Mouse (Mus musculus) embryonic facial prominence, embryonic 13.5 days (tissue): ENCODE measurements around the gene Cish. TPM values are rescaled to one million over a fixed set of nuclear protein-coding genes. Genes with fewer than 3 reads are reported as not detected.

Source experiments
- ATAC-seq: fragments of 200-750 bp; cut with Nextera tagmentation; 2 replicates; pipeline ENCODE4 v1.8.0; 2017; ENCODE audit warnings: low read depth; ENCODE audit not compliant: insufficient number of reproducible peaks, insufficient read depth, low FRiP score, low TSS enrichment
- H3K27ac ChIP-seq: fragments of 300-500 bp; sonication (generic); 2 replicates; pipeline ENCODE4 v1.5.1; 2015; ENCODE audit warnings: moderate library complexity, mild to moderate bottlenecking, inconsistent platforms
- H3K27me3 ChIP-seq: fragments of 300-500 bp; sonication (generic); 2 replicates; pipeline ENCODE4 v1.6.1; 2015; ENCODE audit warnings: mild to moderate bottlenecking, inconsistent platforms
- H3K36me3 ChIP-seq: fragments of 300-500 bp; sonication (generic); 2 replicates; pipeline ENCODE4 v1.6.1; 2015; ENCODE audit warnings: mild to moderate bottlenecking, inconsistent platforms
- H3K4me1 ChIP-seq: fragments of 300-500 bp; sonication (generic); 2 replicates; pipeline ENCODE4 v1.6.1; 2015; ENCODE audit warnings: inconsistent platforms
- H3K4me2 ChIP-seq: fragments of 300-500 bp; sonication (generic); 2 replicates; pipeline ENCODE4 v1.6.1; 2015; ENCODE audit warnings: moderate library complexity, mild to moderate bottlenecking, inconsistent platforms
- H3K4me3 ChIP-seq: fragments of 300-500 bp; sonication (generic); 2 replicates; pipeline ENCODE4 v1.5.1; 2015; ENCODE audit warnings: mild to moderate bottlenecking, inconsistent platforms
- H3K9ac ChIP-seq: fragments of 300-500 bp; sonication (generic); 2 replicates; pipeline ENCODE4 v1.6.1; 2015; ENCODE audit warnings: mild to moderate bottlenecking, inconsistent platforms
- H3K9me3 ChIP-seq: fragments of 300-500 bp; sonication (generic); 2 replicates; pipeline ENCODE4 v1.6.1; 2016; ENCODE audit warnings: inconsistent platforms
- WGBS: fragments of 180-500 bp; shearing (Covaris S2); methylation state at CpG from one replicate; pipeline ENCODE4 v1.1.7; 2015; ENCODE audit warnings: mixed read lengths; 5-methylcytosine and 5-hydroxymethylcytosine counted together
- polyA plus RNA-seq: library from polyadenylated mRNA; unstranded; fragments of >200 nt; fragmentation: Nextera tagmentation; extraction: Ambion mirVana; gene quantifications from 2 replicates; pipeline ENCODE4 v1.2.1, GENCODE M21; 2015

The Cish gene
- polyA plus RNA-seq, result 9.3 and 12.4 TPM in 2 replicates

DNA sequence AAGGTAGTCTGAATTCAATTTTAAA is at the start of gene Cish:
Cish (plus strand) TSS at position 11 of the 25 bp plus-strand sequence.
- Histone ChIP-seq H3K4me2 (peak within 1 kb of the TSS; percentile 90), H3K4me1 (peaks cover 28% of the 10 kb centered on the region), H3K9me3 (no peaks in the 10 kb centered on the region), H3K27me3 (peaks cover 12% of the 10 kb centered on the region), H3K36me3 (peaks cover 9% of the 10 kb centered on the region), H3K9ac (peak within 1 kb of the TSS; percentile 85), H3K27ac (peak within 1 kb of the TSS; percentile 78), H3K4me3 (peak within 1 kb of the TSS; percentile 74)
- ATAC-seq, result no peak

DNA sequence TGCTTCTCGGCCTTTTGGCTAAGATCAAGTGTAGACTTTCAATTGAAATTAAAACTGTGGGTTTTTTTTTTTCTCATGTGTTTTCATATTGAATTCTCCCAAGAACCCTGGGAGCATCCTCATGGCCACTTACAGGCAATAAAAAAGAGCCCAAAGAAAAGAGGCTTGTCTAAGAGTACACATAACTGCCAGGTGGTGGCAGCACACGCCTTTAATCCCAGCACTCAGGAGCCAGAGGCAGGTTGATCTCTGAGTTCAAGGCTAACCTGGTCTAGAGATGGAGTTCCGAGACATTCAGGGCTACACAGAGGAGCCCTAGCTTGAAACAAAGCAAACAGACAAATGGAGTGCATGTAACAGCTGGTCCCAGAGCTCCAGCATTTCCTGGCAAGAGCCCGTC is 49.7 kb upstream of the Cish start:
- 64% methylated on average over 4 of the region's 4 CpGs for WGBS
- ATAC-seq, result no peak

DNA sequence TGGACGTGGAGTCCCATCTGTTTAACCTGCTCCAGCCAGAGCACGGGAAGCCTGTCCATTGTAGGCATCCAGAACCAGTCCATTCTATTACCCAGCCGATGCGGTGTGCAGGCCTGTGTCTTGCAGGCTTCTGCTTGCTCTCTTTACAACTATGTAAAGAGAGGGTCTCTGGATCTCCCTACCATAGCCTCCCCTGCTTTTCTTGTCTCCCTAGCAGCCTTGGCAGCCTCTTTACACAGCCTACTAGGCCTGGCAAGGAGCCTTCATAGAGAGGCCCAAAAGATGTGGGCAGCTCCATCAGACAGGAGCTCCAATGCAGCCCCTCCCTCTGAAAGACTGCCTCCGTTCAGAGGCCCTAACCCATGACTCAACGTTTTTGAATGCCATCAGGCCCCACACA is 46.7 kb upstream of the Cish start:
- no peaks in the 10 kb centered on the region for H3K9me3 ChIP-seq
- 72% methylated on average over 6 of the region's 6 CpGs for WGBS
- no peaks in the 10 kb centered on the region for H3K36me3 ChIP-seq
- H3K27me3 ChIP-seq, result no peaks in the 10 kb centered on the region
- H3K9ac ChIP-seq, result no peak overlapping the region
- H3K27ac ChIP-seq, result no peak overlapping the region
- H3K4me1 ChIP-seq, result 0 out of 2 replicates have a peak, but pooled peaks cover 3% of the 10 kb centered on the region
- no peak for ATAC-seq
- H3K4me3 ChIP-seq, result no peak overlapping the region
- H3K4me2 ChIP-seq, result no peak overlapping the region

More for the DNA sequence above, 49.7 kb upstream of the Cish start:
- H3K4me1 ChIP-seq, result no peaks in the 10 kb centered on the region
- H3K4me3 ChIP-seq, result no peak overlapping the region
- H3K4me2 ChIP-seq, result no peak overlapping the region
- H3K9me3 ChIP-seq, result no peaks in the 10 kb centered on the region
- H3K27me3 ChIP-seq, result no peaks in the 10 kb centered on the region
- no peak overlapping the region for H3K9ac ChIP-seq
- no peak overlapping the region for H3K27ac ChIP-seq
- no peaks in the 10 kb centered on the region for H3K36me3 ChIP-seq

DNA sequence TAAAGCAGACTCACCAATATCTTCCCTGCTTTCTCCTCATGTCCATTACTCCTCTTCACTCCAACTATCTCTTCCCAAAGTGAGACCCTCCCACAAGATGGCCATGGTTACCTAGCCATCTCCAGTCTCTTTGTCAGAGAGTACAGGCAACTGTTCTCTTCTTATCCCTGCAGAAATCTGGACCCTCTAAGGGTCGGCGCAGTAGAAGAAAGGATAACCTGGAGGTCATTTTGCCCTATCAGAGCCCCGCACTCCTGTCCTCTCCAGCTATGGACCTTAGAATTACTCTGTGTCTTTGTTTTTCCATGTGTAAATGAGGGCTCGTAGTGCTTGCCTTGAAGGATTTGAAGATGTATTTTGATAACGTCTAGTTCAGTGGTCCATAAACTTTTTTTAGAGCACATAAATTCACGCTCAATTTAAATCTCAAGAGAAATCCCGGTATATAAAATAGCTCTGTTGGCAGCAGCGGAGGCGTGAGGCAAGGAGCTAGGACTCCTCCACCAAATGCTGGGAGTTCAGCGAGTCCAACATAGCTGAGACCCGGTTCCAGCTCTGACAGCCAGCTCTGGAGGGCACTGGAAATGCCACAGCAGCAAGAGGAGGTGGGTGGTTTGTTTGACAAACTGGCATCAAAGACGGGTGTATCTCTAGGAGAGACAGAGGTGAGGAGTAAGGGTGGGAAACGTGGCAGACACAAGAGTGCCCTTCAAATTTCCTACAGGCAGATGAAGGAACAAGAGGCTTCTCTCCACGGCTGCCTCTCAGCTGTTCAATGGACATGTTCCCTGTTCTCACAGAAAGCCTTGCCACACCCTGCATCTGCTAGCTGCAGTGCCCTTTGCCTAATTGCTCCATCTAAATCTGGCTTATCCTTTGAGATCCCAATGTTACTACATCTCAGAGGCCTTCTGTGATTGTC is 45.1 kb upstream of the Cish start:
- 80% methylated on average over 14 of the region's 14 CpGs for WGBS

DNA sequence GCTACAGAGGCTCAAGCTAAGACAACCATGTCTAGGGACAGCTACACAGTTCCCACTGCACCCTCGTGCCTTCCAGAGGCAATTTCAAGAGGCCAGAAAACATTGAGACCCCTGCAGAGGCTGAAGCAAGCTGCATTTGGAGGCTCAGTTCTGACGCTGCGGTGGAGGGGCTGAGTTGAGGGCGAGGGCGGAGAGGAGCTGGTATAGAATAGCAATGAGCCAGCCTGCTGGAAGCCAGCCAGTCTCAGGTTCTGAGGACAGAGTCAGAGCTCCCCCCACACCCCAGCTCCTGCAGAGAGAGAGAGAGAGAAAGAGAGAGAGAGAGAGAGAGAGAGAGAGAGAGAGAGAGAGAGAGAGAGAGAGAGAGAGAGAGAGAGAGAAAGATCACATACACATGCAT is 43.7 kb upstream of the Cish start:
- 18% methylated on average over 5 of the region's 5 CpGs for WGBS
- H3K9me3 ChIP-seq, result no peaks in the 10 kb centered on the region
- H3K9ac ChIP-seq, result no peak overlapping the region
- no peak for ATAC-seq
- H3K27ac ChIP-seq, result no peak overlapping the region
- no peaks in the 10 kb centered on the region for H3K27me3 ChIP-seq
- no peaks in the 10 kb centered on the region for H3K36me3 ChIP-seq
- no peak overlapping the region for H3K4me2 ChIP-seq
- 0 out of 2 replicates have a peak, but pooled peaks cover 9% of the 10 kb centered on the region for H3K4me1 ChIP-seq
- no peak overlapping the region for H3K4me3 ChIP-seq

More for the DNA sequence above, 45.1 kb upstream of the Cish start:
- H3K9me3 ChIP-seq, result no peaks in the 10 kb centered on the region
- H3K36me3 ChIP-seq, result no peaks in the 10 kb centered on the region
- H3K27ac ChIP-seq, result no peak overlapping the region
- H3K4me1 ChIP-seq, result 0 out of 2 replicates have a peak, but pooled peaks cover 9% of the 10 kb centered on the region
- no peak overlapping the region for H3K4me3 ChIP-seq
- no peaks in the 10 kb centered on the region for H3K27me3 ChIP-seq
- no peak for ATAC-seq
- no peak overlapping the region for H3K9ac ChIP-seq
- H3K4me2 ChIP-seq, result no peak overlapping the region

DNA sequence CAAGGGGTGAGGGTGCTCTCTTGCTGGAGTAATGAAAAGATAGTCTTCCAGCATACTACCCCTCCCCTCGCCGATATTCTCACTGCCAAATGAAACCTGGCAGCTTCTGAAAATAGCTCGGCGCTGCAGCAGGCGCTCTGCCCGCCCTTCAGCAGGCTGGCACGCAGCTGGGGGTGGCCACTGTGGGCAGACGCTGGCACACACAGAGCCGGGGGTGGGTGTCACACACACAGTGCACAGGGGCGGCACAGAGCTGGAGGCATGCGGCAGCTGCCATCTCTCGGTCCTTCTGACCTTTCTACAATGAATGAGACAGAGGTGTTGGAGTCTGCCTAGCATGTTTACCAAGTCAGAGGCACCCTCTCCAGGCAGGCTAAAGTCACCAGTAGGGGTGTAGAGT is 41.4 kb upstream of the Cish start:
- H3K36me3 ChIP-seq, result no peaks in the 10 kb centered on the region
- H3K4me1 ChIP-seq, result 0 out of 2 replicates have a peak, but pooled peaks cover 9% of the 10 kb centered on the region
- no peaks in the 10 kb centered on the region for H3K27me3 ChIP-seq
- no peak overlapping the region for H3K27ac ChIP-seq
- WGBS, result 80% methylated on average over 12 of the region's 12 CpGs
- H3K9me3 ChIP-seq, result no peaks in the 10 kb centered on the region
- no peak overlapping the region for H3K4me3 ChIP-seq
- H3K9ac ChIP-seq, result no peak overlapping the region
- no peak overlapping the region for H3K4me2 ChIP-seq
- no peak for ATAC-seq

DNA sequence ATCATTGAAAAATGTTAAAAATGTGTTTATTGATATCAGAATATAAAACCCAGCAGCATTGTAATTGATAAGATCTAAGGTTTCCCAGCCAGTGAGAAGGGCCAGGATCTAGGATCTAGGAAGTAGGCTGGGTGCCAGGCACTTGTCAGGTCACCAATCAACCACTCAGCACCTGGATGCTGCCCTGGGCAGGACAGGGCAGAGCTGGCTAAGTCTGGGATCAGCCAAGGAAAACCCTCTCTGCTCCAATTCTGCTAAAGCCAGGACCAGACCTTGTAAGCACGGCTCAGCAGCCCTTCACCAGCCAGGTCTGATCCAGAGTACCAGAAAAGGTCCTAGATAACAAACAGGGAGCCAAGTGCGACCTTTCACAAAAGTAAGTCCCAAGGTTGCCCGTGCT is 40.9 kb upstream of the Cish start:
- H3K9me3 ChIP-seq, result no peaks in the 10 kb centered on the region
- H3K36me3 ChIP-seq, result no peaks in the 10 kb centered on the region
- H3K9ac ChIP-seq, result no peak overlapping the region
- ATAC-seq, result no peak
- no peak overlapping the region for H3K4me2 ChIP-seq
- H3K27me3 ChIP-seq, result no peaks in the 10 kb centered on the region
- no peak overlapping the region for H3K4me3 ChIP-seq
- H3K4me1 ChIP-seq, result 0 out of 2 replicates have a peak, but pooled peaks cover 9% of the 10 kb centered on the region
- H3K27ac ChIP-seq, result no peak overlapping the region
- 89% methylated on average over 3 of the region's 3 CpGs for WGBS

DNA sequence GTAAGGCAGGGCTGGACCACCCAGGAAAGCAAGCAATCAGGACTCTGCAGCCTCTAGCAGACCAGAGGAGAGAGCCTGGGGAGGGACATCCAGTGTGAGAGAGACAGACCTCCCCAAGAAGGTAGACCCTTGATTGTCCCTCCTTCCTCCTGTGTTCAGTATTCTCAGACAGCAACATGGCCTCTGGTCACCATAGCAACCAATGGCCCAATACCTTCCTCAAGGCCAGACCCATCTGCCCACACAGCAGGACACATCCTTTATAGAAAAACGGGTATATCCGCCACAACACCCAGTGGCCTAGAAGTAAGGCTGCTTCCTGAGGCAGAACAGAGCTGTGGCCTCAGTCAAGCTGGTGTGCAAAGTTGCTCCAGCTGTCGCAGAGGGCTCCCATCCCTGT is 40.2 kb upstream of the Cish start:
- 57% methylated on average over 3 of the region's 3 CpGs for WGBS
- H3K9ac ChIP-seq, result no peak overlapping the region
- no peak for ATAC-seq
- H3K4me2 ChIP-seq, result no peak overlapping the region
- H3K4me1 ChIP-seq, result 0 out of 2 replicates have a peak, but pooled peaks cover 9% of the 10 kb centered on the region
- H3K36me3 ChIP-seq, result no peaks in the 10 kb centered on the region
- no peaks in the 10 kb centered on the region for H3K9me3 ChIP-seq
- H3K27ac ChIP-seq, result no peak overlapping the region
- H3K4me3 ChIP-seq, result no peak overlapping the region
- H3K27me3 ChIP-seq, result no peaks in the 10 kb centered on the region

DNA sequence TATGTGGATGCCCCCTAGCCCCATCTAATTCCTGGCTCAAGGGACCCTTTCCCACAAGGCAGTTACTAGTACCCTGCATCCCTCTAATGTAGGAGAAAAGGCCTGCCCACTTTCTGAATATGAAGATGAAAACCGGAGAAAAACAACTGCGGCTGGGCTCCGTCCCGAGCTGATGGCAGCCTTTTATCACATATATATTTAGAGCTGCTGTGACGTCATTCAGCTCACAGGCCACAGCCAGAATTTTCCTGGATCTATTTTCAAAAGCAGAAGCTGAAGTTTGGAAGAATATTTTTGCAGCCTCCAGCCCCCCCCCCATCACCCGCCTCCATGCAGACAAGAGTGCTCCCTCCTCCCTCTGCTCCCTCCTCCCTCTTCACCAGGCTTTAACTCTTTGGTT is 36.3 kb upstream of the Cish start:
- Histone ChIP-seq H3K27me3 (no peaks in the 10 kb centered on the region), H3K9me3 (no peaks in the 10 kb centered on the region), H3K27ac (no peak overlapping the region), H3K4me3 (no peak overlapping the region), H3K36me3 (no peaks in the 10 kb centered on the region), H3K4me2 (no peak overlapping the region), H3K4me1 (0 out of 2 replicates have a peak, but pooled peaks cover 2% of the 10 kb centered on the region), H3K9ac (no peak overlapping the region)
- 46% methylated on average over 6 of the region's 6 CpGs for WGBS
- ATAC-seq, result no peak

DNA sequence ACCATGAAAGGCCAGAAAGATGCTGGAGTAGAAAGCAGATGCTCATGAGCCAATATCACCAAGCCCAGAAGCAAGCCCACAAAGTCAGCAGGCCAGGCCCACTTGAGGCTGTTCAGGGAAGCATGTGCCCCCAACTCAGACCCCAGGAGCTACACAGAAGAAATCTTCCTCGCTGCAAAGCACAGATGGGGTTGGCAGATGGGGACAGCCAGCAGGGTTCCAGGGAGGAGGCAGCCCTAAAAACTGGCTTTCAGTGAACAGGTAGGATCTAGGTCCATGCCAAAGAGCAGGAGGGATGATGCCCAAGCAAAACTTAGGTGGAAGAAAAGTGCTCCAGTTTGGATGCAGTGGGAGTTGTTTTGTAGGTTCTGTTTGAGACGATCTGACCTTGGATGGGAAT is 35.4 kb upstream of the Cish start:
- WGBS, result 75% methylated on average over 2 of the region's 2 CpGs
- no peak for ATAC-seq
- Histone ChIP-seq H3K4me2 (no peak overlapping the region), H3K4me1 (no peaks in the 10 kb centered on the region), H3K4me3 (no peak overlapping the region), H3K27me3 (no peaks in the 10 kb centered on the region), H3K36me3 (no peaks in the 10 kb centered on the region), H3K27ac (no peak overlapping the region), H3K9me3 (no peaks in the 10 kb centered on the region), H3K9ac (no peak overlapping the region)

DNA sequence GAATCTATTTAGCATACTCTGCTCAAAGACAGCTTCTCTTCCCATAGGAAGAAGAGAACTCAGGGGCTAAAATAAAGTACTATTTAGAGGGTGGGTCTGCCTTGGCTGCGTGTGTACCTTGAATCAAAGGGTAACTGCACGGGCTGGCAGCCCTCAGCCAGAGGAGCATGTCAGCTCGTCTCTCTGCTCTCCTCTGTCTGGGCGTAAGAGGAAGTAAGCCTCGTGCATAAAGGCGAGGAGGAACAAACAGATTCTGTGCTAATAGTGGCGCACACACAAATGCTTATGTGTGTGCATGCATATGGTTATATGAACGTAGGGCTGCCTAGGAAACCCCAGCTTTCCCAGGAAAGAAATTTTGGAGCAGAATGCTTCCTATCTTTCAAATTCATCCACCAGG is 35.0 kb upstream of the Cish start:
- Histone ChIP-seq H3K36me3 (no peaks in the 10 kb centered on the region), H3K27me3 (no peaks in the 10 kb centered on the region), H3K9me3 (no peaks in the 10 kb centered on the region), H3K4me2 (no peak overlapping the region), H3K4me1 (no peaks in the 10 kb centered on the region), H3K9ac (no peak overlapping the region), H3K4me3 (no peak overlapping the region), H3K27ac (no peak overlapping the region)
- ATAC-seq, result no peak
- 58% methylated on average over 8 of the region's 8 CpGs for WGBS

DNA sequence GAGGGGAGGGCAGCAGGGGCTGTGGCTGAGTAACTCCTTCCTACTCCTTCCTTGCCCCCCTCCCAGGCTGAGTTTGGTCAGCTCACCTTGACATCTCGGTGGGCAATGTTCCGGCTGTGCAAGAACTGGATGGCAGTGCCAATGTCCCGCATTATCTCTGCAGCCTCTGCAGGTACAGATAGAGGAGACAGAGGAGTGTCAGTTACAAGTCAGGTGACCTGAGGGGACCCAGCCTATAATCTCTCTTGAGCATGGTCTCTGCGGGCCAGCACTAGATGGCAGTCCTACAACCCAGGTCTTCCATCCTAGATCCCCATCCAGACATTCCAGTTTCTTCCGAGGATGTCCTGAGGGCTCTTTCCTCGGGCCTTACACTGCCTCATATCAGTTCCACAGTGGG is 34.0 kb upstream of the Cish start:
- H3K27ac ChIP-seq, result no peak overlapping the region
- H3K9ac ChIP-seq, result no peak overlapping the region
- WGBS, result 74% methylated on average over 6 of the region's 6 CpGs
- no peak overlapping the region for H3K4me3 ChIP-seq
- H3K36me3 ChIP-seq, result no peaks in the 10 kb centered on the region
- H3K4me1 ChIP-seq, result no peaks in the 10 kb centered on the region
- no peak for ATAC-seq
- no peaks in the 10 kb centered on the region for H3K9me3 ChIP-seq
- no peak overlapping the region for H3K4me2 ChIP-seq
- H3K27me3 ChIP-seq, result no peaks in the 10 kb centered on the region
